Mouse (Mus musculus): Measurements from ENCODE around the gene Ssxb6. TPM values are rescaled to one million over a fixed set of nuclear protein-coding genes. Genes with fewer than 3 reads are reported as not detected.
"Not testable (repeated sequence)": the region's sequence is repeated elsewhere in the genome, so short reads cannot be mapped to it uniquely, and the experiment has no call there.

Ssxb6 gene
- polyA plus RNA-seq (2016; fragmentation: Nextera tagmentation; extraction: Ambion mirVana): not detected in 2 replicates

DNA sequence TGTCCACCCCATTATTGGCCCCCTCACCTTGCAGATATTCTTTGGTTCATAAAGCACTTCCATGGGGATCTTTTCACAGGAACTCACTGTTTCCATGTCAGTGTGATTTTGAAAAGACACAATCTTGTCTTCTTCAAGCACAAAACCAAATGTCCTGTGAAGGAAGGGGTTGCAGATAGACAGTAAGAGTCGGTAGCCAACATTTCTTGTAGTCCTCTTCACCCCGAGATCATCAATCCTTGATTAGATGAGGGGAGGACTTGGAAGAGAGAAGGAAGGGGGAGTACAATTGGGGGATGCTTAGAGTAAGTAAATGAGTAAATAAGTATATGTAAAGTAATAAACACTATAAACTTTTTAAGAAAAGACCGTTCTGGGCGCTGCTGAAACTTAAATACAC is at the start of gene Ssxb6:
Ssxb6 (minus strand) TSS at position 101 of the 400 bp plus-strand sequence.
- not testable (repeated sequence) for H3K36me3 ChIP-seq (replicated peaks); DNase-seq (ENCODE audit: low spot score); H3K27ac ChIP-seq (replicated peaks); H3K4me1 ChIP-seq; H3K27me3 ChIP-seq (replicated peaks; ENCODE audit: low read depth, poor library complexity, severe bottlenecking); H3K9me3 ChIP-seq; H3K4me3 ChIP-seq
- WGBS: 74% methylated on average over 4 of the region's 4 CpGs

DNA sequence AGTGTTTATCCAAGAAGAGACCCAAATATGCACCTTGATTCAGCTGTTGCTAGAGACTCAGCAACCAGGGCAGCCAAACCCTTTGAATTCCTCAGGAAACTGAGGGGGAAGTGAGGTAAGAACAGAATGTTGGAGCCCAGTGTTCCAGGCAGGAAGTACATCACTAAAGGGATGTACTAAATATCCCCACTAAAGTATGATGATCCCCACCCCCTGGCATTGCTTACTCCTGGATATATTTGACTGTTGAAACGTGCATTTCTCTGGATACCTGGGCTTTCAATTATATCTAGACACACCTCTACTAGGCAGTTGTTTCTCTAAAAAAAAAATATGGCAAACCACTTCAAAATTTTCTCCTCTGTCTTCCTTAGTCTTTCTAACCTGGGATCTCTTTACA is 43.7 kb upstream of the Ssxb6 start, which contains the start of gene Ssxb3:
Ssxb3 (minus strand) TSS at position 101 of the 400 bp plus-strand sequence.
- WGBS: 38% methylated on average over 1 of the region's 1 CpGs
- H3K27ac ChIP-seq (replicated peaks); H3K9me3 ChIP-seq; H3K27me3 ChIP-seq (replicated peaks; ENCODE audit: low read depth, poor library complexity, severe bottlenecking); H3K36me3 ChIP-seq (replicated peaks); H3K4me1 ChIP-seq; H3K4me3 ChIP-seq; DNase-seq (ENCODE audit: low spot score): not testable (repeated sequence)

DNA sequence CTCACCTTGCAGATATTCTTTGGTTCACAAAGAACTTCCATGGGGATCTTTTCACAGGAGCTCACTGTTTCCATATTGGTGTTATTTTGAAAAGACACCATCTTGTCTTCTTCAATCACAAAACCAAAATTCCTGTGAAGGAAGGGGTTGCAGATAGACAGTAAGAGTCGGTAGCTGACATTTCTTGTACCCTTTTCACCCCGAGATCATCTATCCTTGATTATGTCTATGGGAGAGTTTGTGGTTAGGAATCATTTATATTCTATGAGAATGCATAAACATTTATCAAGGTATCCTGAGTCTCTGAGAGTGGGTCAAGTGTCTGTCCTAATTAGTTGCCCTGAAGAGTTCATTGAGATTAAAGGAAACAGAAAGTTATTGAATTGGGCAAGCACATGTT is 23.2 kb downstream of the Ssxb6 start, which contains the start of gene Gm14459:
Gm14459 (minus strand) TSS at position 101 of the 400 bp plus-strand sequence.
- H3K4me1 ChIP-seq: no peaks in the 10 kb centered on the region
- H3K27ac ChIP-seq (replicated peaks): no peak within 1 kb of the TSS
- DNase-seq (ENCODE audit: low spot score): no peak
- H3K36me3 ChIP-seq (replicated peaks): no peaks in the 10 kb centered on the region
- H3K9me3 ChIP-seq: peaks cover 10% of the 10 kb centered on the region
- H3K4me3 ChIP-seq: no peak within 1 kb of the TSS
- no peaks in the 10 kb centered on the region for H3K27me3 ChIP-seq (replicated peaks; ENCODE audit: low read depth, poor library complexity, severe bottlenecking)
- WGBS: 86% methylated on average over 2 of the region's 2 CpGs

Other genes with a start within 250 kb of the Ssxb6 start
- gene Ssxb10, start 220.8 kb downstream of the Ssxb6 start, polyA plus RNA-seq (2016; fragmentation: Nextera tagmentation; extraction: Ambion mirVana): not detected in 2 replicates
- not detected in 2 replicates for gene Ssxb9, start 181.3 kb downstream of the Ssxb6 start, polyA plus RNA-seq (2016; fragmentation: Nextera tagmentation; extraction: Ambion mirVana)
- not detected in 2 replicates for gene Ssxb1, start 134.9 kb downstream of the Ssxb6 start, polyA plus RNA-seq (2016; fragmentation: Nextera tagmentation; extraction: Ambion mirVana)
- not detected in 2 replicates for gene Ssxb2, start 86.5 kb downstream of the Ssxb6 start, polyA plus RNA-seq (2016; fragmentation: Nextera tagmentation; extraction: Ambion mirVana)
- not detected in 2 replicates for gene Gm14459, start 23.3 kb downstream of the Ssxb6 start, polyA plus RNA-seq (2016; fragmentation: Nextera tagmentation; extraction: Ambion mirVana)
- gene Ssxb3, start 43.6 kb upstream of the Ssxb6 start, polyA plus RNA-seq (2016; fragmentation: Nextera tagmentation; extraction: Ambion mirVana): not detected in 2 replicates
- not detected in 2 replicates for gene Ssxb8, start 142.6 kb upstream of the Ssxb6 start, polyA plus RNA-seq (2016; fragmentation: Nextera tagmentation; extraction: Ambion mirVana)
- not detected in 2 replicates for gene Ssx9, start 200.2 kb upstream of the Ssxb6 start, polyA plus RNA-seq (2016; fragmentation: Nextera tagmentation; extraction: Ambion mirVana)

Measured in embryonic facial prominence, embryonic 10.5 days (tissue).